Mouse (Mus musculus): Measurements from ENCODE around the gene Apold1. TPM values are rescaled to one million over a fixed set of nuclear protein-coding genes. Genes with fewer than 3 reads are reported as not detected.

The Apold1 gene
- 3.9 and 4.6 TPM in 2 replicates for polyA plus RNA-seq (2015; fragmentation: Nextera tagmentation; extraction: Ambion mirVana)

DNA sequence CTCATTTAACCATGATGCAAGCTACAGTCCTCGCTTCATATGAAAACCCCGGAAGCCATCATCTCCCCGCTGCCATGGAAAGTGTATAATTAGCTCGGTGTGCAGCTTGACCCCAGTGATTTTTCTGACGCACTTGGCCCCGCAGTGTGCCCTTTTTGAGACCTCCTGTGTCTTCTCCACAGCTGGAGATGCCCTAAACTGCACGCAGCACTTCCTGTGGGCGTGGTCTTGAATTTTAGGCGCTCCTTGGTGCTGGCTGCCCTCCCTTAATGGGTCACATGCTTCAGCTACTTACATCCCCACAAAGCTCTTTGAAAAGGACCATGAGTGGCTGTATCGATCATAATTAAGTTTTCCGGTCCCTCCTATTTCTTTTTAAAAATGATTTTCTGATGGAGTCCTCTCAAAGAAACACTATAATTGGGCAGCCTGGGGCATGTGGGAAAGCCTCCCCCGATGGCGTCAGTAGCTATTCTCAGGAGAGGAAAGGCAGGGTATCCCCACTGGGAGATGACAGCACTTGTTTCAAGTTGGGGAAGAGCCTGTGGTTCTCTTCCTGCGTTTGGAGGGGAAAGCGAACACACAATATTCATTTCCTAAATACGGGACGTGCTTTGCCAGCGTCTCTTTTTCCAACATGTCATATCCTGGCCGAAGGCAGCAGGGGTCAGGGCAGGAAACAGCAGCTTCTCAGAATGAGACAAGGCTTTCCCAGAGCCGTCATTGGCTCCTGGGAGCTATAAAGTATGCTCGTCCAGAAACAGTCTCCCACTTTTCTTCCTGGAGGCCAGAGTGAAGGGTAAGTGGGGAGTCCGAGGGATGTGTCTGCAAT, at the start of gene Apold1:
Gene Apold1, plus strand, starts transcription at position 488 of the 832 bp plus-strand sequence.
- Histone ChIP-seq H3K4me1 (peaks cover 28% of the 10 kb centered on the region), H3K27ac (peak within 1 kb of the TSS; percentile 55), H3K36me3 (no peaks in the 10 kb centered on the region), H3K9me3 (replicated peaks) (no peaks in the 10 kb centered on the region), H3K4me3 (replicated peaks) (peak within 1 kb of the TSS; percentile 63), H3K4me2 (peak within 1 kb of the TSS; percentile 94), H3K9ac (no peak within 1 kb of the TSS), H3K27me3 (no peaks in the 10 kb centered on the region)
- 45% methylated on average over 22 of the region's 22 CpGs for WGBS
- ATAC-seq (replicated peaks; ENCODE audit: low FRiP score) = no peak

DNA sequence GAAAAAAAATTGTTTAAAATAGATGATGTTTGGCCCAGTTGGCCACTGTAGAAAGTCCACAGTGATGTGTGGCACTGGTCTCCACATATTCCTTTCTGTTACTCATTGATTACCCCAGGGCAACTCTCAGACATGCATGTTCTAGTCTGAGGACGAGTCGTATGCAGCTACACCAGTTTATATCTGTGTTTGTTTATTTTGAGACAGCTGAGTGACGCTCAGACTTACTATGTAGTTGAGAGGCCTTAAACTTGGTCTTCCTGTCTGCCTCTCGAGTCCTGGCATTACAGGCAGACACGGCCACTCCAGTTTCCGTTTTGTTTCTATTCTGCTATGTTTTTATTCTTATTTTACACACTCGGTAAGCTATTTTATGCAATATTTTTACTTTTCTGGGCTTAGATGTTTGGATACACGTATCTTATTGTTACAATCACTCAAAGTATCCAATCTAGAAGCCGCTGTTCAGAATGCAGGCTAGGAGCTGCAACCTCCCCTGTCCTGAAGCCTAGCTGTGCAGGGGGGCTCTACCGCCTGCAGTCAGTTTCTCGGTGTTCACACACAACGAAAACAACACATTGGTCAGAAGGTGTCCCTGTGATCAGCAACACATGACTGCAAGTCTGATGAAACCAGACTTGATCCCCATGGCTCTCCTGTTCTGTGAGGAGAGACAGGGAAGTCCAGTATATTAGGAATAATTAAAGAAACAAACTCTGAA, 48.9 kb upstream of the Apold1 start:
- ATAC-seq (replicated peaks; ENCODE audit: low FRiP score) = no peak
- Histone ChIP-seq H3K36me3 (peaks cover 7% of the 10 kb centered on the region; the same call in 1 of the 2 replicates), H3K27me3 (no peaks in the 10 kb centered on the region), H3K4me3 (replicated peaks) (no peak overlapping the region), H3K4me1 (peaks cover 31% of the 10 kb centered on the region), H3K4me2 (peak overlapping the region; percentile 29), H3K9me3 (replicated peaks) (no peaks in the 10 kb centered on the region), H3K27ac (0 out of 2 replicates have a peak overlapping the region, but pooled peaks have one; percentile 13), H3K9ac (no peak overlapping the region)
- WGBS = 57% methylated on average over 12 of the region's 12 CpGs

- H3K9ac ChIP-seq = no peak overlapping the region
- no peak overlapping the region for H3K4me3 ChIP-seq (replicated peaks)
- H3K27ac ChIP-seq = no peak overlapping the region
- H3K4me2 ChIP-seq = no peak overlapping the region
- H3K9me3 ChIP-seq (replicated peaks) = no peaks in the 10 kb centered on the region
- H3K27me3 ChIP-seq = no peaks in the 10 kb centered on the region
- H3K36me3 ChIP-seq = peaks cover 7% of the 10 kb centered on the region; the same call in 1 of the 2 replicates
- WGBS = 71% methylated on average over 2 of the region's 2 CpGs
- H3K4me1 ChIP-seq = peaks cover 27% of the 10 kb centered on the region
- ATAC-seq (replicated peaks; ENCODE audit: low FRiP score) = no peak
Measured at GRCm38 (mm10) chr6:134933207-134933558, 48.3 kb upstream of the Apold1 start.

- no peaks in the 10 kb centered on the region for H3K9me3 ChIP-seq (replicated peaks)
- no peak overlapping the region for H3K9ac ChIP-seq
- no peaks in the 10 kb centered on the region for H3K27me3 ChIP-seq
- no peak overlapping the region for H3K4me2 ChIP-seq
- 91% methylated on average over 5 of the region's 5 CpGs for WGBS
- peaks cover 7% of the 10 kb centered on the region; the same call in 1 of the 2 replicates for H3K36me3 ChIP-seq
- no peak overlapping the region for H3K27ac ChIP-seq
- no peak for ATAC-seq (replicated peaks; ENCODE audit: low FRiP score)
- no peak overlapping the region for H3K4me3 ChIP-seq (replicated peaks)
- peaks cover 27% of the 10 kb centered on the region for H3K4me1 ChIP-seq
Measured at GRCm38 (mm10) chr6:134934305-134934704, 47.2 kb upstream of the Apold1 start.

DNA sequence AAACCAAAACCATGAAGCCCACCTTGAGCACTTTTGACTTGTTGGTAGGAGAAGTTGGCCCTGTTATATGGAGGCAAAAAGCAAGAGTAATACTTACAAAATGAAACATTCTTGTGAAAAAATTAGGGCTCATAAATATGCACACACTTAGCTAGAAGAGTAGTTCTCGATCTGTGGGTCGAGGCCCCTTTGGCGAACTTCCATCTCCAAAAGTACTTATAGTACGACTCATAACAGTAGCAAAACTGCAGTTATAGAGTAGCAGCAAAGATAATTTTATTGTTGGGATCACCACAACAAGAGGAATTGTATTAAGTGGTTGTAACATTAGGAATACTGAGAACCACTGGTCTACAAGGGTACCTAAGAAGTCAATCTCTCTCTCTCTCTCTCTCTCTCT, 41.7 kb upstream of the Apold1 start:
- no peaks in the 10 kb centered on the region for H3K27me3 ChIP-seq
- no peak for ATAC-seq (replicated peaks; ENCODE audit: low FRiP score)

GRCm38 (mm10) chr6:134943759-134944407, 37.6 kb upstream of the Apold1 start:
- H3K4me2 ChIP-seq = no peak overlapping the region
- peaks cover 11% of the 10 kb centered on the region for H3K4me1 ChIP-seq
- peak; percentile 61 for ATAC-seq (replicated peaks; ENCODE audit: low FRiP score)
- 51% methylated on average over 13 of the region's 13 CpGs for WGBS
- H3K36me3 ChIP-seq = peaks cover 22% of the 10 kb centered on the region
- H3K9ac ChIP-seq = no peak overlapping the region
- H3K27me3 ChIP-seq = no peaks in the 10 kb centered on the region
- H3K4me3 ChIP-seq (replicated peaks) = no peak overlapping the region
- H3K9me3 ChIP-seq (replicated peaks) = no peaks in the 10 kb centered on the region
- H3K27ac ChIP-seq = peak overlapping the region; percentile 75

More for the DNA sequence above, 41.7 kb upstream of the Apold1 start:
- WGBS = 85% methylated on average over 4 of the region's 4 CpGs
- no peak overlapping the region for H3K4me3 ChIP-seq (replicated peaks)
- H3K27ac ChIP-seq = no peak overlapping the region
- H3K9me3 ChIP-seq (replicated peaks) = no peaks in the 10 kb centered on the region
- peaks cover 25% of the 10 kb centered on the region for H3K36me3 ChIP-seq
- H3K4me1 ChIP-seq = peaks cover 11% of the 10 kb centered on the region
- H3K4me2 ChIP-seq = no peak overlapping the region
- H3K9ac ChIP-seq = no peak overlapping the region

- no peak overlapping the region for H3K9ac ChIP-seq
- WGBS = 67% methylated on average over 6 of the region's 6 CpGs
- H3K9me3 ChIP-seq (replicated peaks) = no peaks in the 10 kb centered on the region
- H3K27me3 ChIP-seq = no peaks in the 10 kb centered on the region
- H3K4me1 ChIP-seq = peaks cover 11% of the 10 kb centered on the region
- no peak overlapping the region for H3K4me2 ChIP-seq
- H3K36me3 ChIP-seq = peaks cover 21% of the 10 kb centered on the region
- H3K27ac ChIP-seq = no peak overlapping the region
- no peak overlapping the region for H3K4me3 ChIP-seq (replicated peaks)
- no peak for ATAC-seq (replicated peaks; ENCODE audit: low FRiP score)
Measured at GRCm38 (mm10) chr6:134946054-134946453, 35.5 kb upstream of the Apold1 start.

- Histone ChIP-seq H3K36me3 (peaks cover 21% of the 10 kb centered on the region), H3K27me3 (no peaks in the 10 kb centered on the region), H3K9ac (no peak overlapping the region), H3K27ac (no peak overlapping the region), H3K4me3 (replicated peaks) (no peak overlapping the region), H3K4me2 (no peak overlapping the region), H3K9me3 (replicated peaks) (no peaks in the 10 kb centered on the region), H3K4me1 (peaks cover 11% of the 10 kb centered on the region)
- WGBS = 83% methylated on average over 9 of the region's 9 CpGs
- no peak for ATAC-seq (replicated peaks; ENCODE audit: low FRiP score)
Measured at GRCm38 (mm10) chr6:134946858-134947257, 34.7 kb upstream of the Apold1 start.

DNA sequence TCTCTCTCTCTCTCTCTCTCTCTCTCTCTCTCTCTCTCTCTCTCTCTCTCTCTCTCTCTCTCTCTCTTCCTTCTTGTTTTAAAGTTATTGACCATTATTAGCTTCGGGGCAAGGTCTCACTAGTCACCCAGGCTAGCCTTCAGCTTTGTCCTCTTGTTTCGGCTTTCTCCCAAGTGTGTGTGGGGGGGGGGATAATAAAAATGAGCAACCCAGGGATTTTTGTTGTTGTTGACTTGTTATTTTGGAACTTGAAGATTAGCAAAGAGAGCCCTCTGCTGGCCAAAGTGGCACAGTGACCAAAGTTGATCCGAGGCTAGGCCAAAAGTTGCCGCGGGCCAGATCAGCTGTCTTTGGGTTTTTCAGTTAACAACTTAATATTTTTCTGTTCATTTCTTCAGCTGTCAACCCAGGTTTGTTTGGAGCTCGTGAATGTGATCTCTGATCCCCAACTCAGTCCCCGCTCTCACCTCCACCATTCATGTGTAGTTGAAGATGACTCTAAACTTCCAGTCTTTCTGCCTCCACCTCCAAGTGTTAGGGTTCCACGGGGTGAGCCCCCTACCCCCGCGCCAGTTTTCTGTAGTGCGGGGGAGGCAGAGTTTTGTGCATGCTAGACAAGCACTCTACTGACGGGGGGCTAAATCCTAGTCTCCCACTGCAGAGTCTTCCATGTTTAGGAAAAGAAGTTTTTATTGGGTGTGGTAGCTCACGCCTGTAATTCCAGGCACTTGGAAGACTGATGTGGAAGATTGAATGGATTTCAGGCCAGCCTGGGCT, 34.0 kb upstream of the Apold1 start:
- peaks cover 19% of the 10 kb centered on the region for H3K36me3 ChIP-seq
- no peaks in the 10 kb centered on the region for H3K27me3 ChIP-seq
- no peaks in the 10 kb centered on the region for H3K9me3 ChIP-seq (replicated peaks)
- no peak overlapping the region for H3K27ac ChIP-seq
- ATAC-seq (replicated peaks; ENCODE audit: low FRiP score) = no peak
- peaks cover 11% of the 10 kb centered on the region for H3K4me1 ChIP-seq
- H3K4me2 ChIP-seq = no peak overlapping the region
- H3K4me3 ChIP-seq (replicated peaks) = no peak overlapping the region
- H3K9ac ChIP-seq = no peak overlapping the region
- WGBS = 43% methylated on average over 13 of the region's 13 CpGs

- H3K4me1 ChIP-seq = peaks cover 9% of the 10 kb centered on the region
- no peak overlapping the region for H3K27ac ChIP-seq
- H3K9me3 ChIP-seq (replicated peaks) = no peaks in the 10 kb centered on the region
- no peak for ATAC-seq (replicated peaks; ENCODE audit: low FRiP score)
- no peak overlapping the region for H3K4me3 ChIP-seq (replicated peaks)
- no peak overlapping the region for H3K4me2 ChIP-seq
- WGBS = 76% methylated on average over 11 of the region's 11 CpGs
- no peaks in the 10 kb centered on the region for H3K27me3 ChIP-seq
- H3K9ac ChIP-seq = no peak overlapping the region
- peaks cover 18% of the 10 kb centered on the region for H3K36me3 ChIP-seq
Measured at GRCm38 (mm10) chr6:134948522-134949061, 32.9 kb upstream of the Apold1 start.

DNA sequence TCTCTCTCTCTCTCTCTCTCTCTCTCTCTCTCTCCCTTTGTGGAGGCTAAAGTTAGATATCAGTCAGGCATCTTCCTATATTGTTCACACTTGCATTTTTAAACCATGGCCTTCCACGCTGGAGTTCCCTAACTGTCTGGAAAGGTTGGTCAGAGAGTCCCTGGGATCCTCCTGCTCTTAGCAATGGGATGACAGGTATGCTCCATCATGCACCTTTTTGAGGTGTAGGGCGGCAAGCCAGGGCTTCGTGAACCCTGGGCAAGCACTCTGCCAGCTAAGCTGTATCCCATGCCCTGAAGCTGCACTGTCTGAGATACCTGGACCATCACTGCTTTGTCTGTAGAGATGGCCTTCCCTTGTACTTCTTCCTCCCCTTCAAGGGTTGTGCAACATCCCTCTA, 32.3 kb upstream of the Apold1 start:
- ATAC-seq (replicated peaks; ENCODE audit: low FRiP score) = no peak
- peaks cover 9% of the 10 kb centered on the region for H3K4me1 ChIP-seq
- whole genome bisulfite sequencing = 92% methylated on average over 3 of the region's 3 CpGs
- peaks cover 18% of the 10 kb centered on the region for H3K36me3 ChIP-seq
- no peak overlapping the region for H3K4me3 ChIP-seq (replicated peaks)
- H3K27ac ChIP-seq = no peak overlapping the region
- H3K27me3 ChIP-seq = no peaks in the 10 kb centered on the region
- no peak overlapping the region for H3K9ac ChIP-seq
- no peaks in the 10 kb centered on the region for H3K9me3 ChIP-seq (replicated peaks)
- no peak overlapping the region for H3K4me2 ChIP-seq

Measured in kidney, embryonic 15.5 days (tissue).